In the genomic region with DNA sequence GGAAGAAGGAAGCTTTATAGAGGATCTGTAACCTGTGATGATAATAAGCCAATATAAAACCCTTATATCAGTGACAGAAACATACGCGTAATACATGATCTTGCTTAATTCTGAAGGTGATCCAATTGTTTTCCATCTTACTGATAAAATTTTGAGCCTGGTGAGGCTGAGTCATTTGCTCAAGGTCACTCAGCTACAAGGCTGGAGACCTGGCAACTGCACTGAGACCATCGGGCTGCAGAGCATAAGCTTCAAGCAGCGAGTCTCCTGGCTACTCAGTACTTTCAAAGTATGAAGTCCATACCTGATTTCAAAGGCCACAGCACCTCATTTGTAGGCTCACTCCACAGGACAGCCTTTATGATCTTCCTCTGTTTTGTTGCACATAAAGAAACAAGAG, we compare ENCODE assay signal across 9 mouse cellular contexts.
"Had no signal": no experiment of that assay in that cellular context is flagged by ENCODE, and none has a peak within 500 bp of the region (broad histone marks: within the 10 kb centered on the region; RNA-seq: fewer than 3 reads in every experiment).

No protein-coding gene starts in this region.

- DNase-seq: kidney, postnatal 10 days; kidney, postnatal 36 days; layer of hippocampus, postnatal 36 days; left cerebral cortex, postnatal 4 days; liver, postnatal 0 days; lung, embryonic 14.5 days; lung, postnatal 36 days; thymus, adult 18-20 months; thymus, postnatal 36 days had no signal
